Mouse (Mus musculus) limb, embryonic 15.5 days (tissue): Measurements from ENCODE around the gene Itk. TPM values are rescaled to one million over a fixed set of nuclear protein-coding genes. Genes with fewer than 3 reads are reported as not detected.
"Not testable (repeated sequence)": the region's sequence is repeated elsewhere in the genome, so short reads cannot be mapped to it uniquely, and the experiment has no call there.

Source experiments
- ATAC-seq: fragments of 200-750 bp; cut with Nextera tagmentation; 2 replicates; pipeline ENCODE4 v1.8.0; 2017; ENCODE audit warnings: low read depth, moderate TSS enrichment; ENCODE audit not compliant: insufficient number of reproducible peaks, low FRiP score, low TSS enrichment
- H3K27ac ChIP-seq: fragments of 300-500 bp; sonication (generic); 2 replicates; pipeline ENCODE4 v1.5.1; 2015; ENCODE audit warnings: moderate library complexity, mild to moderate bottlenecking, inconsistent platforms
- H3K27me3 ChIP-seq: fragments of 300-500 bp; sonication (generic); 2 replicates; pipeline ENCODE4 v1.6.1; 2015; ENCODE audit warnings: inconsistent platforms
- H3K36me3 ChIP-seq: fragments of 300-500 bp; sonication (generic); 2 replicates; pipeline ENCODE4 v1.6.1; 2015; ENCODE audit warnings: inconsistent platforms
- H3K4me1 ChIP-seq: fragments of 300-500 bp; sonication (generic); 2 replicates; pipeline ENCODE4 v1.6.1; 2015; ENCODE audit warnings: inconsistent platforms
- H3K4me2 ChIP-seq: fragments of 300-500 bp; sonication (generic); 2 replicates; pipeline ENCODE4 v1.6.1; 2015; ENCODE audit warnings: mild to moderate bottlenecking, inconsistent platforms
- H3K4me3 ChIP-seq: fragments of 300-500 bp; sonication (generic); 2 replicates; pipeline ENCODE4 v1.5.1; 2015; ENCODE audit warnings: mild to moderate bottlenecking, inconsistent platforms
- H3K9ac ChIP-seq: fragments of 300-500 bp; sonication (generic); 2 replicates; pipeline ENCODE4 v1.6.1; 2015; ENCODE audit warnings: inconsistent platforms
- H3K9me3 ChIP-seq: fragments of 300-500 bp; sonication (generic); 2 replicates; pipeline ENCODE4 v1.6.1; 2016; ENCODE audit warnings: inconsistent platforms
- WGBS: fragments of 180-500 bp; shearing (Covaris S2); methylation state at CpG from one replicate; pipeline ENCODE4 v1.1.7; 2015; 5-methylcytosine and 5-hydroxymethylcytosine counted together
- polyA plus RNA-seq: library from polyadenylated mRNA; unstranded; fragments of >200 nt; fragmentation: Nextera tagmentation; extraction: Ambion mirVana; gene quantifications from 2 replicates; pipeline ENCODE4 v1.2.1, GENCODE M21; 2015

Itk gene
- 0.38 and 0.42 TPM in 2 replicates for polyA plus RNA-seq

DNA sequence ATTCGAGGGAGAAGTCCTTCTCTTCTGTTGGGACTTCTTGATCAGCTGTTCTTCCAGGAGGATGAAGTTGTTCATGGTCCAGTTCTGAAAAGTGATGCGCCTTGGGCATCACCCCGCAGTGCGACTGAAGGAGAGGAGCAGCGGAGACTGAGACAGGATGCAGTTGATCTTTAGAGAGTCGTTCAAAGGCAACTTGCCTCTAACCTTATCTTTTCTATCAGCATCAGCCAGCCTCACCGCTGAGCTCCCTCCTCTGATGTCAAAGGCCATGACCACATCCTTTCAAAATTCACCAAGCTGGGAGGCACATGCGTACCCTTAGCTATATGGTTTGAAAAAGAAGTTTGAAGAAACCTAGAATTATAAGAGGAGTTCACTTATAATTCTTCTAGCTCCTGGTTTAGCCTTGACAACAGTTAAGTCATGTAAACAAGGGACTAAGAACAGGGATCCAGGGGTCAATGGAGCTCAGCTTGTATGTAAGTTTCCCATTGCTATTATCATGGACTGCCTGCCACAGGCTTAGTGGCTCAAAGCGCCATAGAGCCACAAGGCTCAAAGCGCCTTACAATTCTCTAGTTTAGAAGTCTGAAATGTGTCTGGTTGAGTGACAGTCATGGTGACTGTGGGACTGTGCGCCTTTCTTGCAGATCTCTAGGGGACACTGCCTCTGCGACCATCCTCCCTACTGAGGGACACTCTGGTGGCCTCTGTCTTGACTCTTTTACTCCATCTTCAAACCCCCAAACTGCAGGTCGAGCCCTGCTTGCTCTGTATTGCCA, at the start of gene Itk:
TSS of gene Itk (minus strand) at position 180 of the 782 bp plus-strand sequence.
- Histone ChIP-seq H3K4me3 (no peak within 1 kb of the TSS), H3K9me3 (no peaks in the 10 kb centered on the region), H3K9ac (no peak within 1 kb of the TSS), H3K4me2 (no peak within 1 kb of the TSS), H3K27ac (no peak within 1 kb of the TSS), H3K4me1 (no peaks in the 10 kb centered on the region), H3K27me3 (no peaks in the 10 kb centered on the region), H3K36me3 (no peaks in the 10 kb centered on the region)
- ATAC-seq = no peak
- WGBS = 77% methylated on average over 13 of the region's 13 CpGs

DNA sequence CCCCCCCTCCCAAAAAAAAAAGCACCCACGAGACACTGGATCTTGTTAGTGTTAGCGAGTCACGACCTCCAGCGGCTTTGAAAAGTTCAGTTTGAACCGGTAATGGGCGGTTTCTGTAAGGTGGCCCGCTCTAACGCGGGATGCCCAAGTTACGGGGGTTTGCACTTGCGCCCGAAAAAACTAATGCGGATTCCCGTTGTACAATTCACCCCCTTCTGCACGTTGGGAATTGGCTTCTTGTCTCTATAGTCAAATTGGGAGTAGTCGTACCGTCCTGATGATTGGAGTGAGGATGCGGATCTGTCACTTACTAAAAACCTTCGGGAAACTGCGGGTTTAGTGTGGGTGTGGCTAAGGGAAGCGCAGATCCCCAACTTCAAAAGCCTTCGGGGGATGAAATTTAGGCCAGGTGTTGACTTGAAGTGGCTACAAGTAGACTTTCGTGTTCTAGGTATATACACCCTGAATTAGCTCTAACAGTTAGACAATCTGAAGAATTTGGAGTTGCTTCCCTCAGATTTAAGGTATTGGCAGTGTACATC, 48.2 kb upstream of the Itk start:
- Histone ChIP-seq H3K4me2 (peak overlapping the region; percentile 66), H3K9ac (peak overlapping the region; percentile 67), H3K9me3 (no peaks in the 10 kb centered on the region), H3K27ac (peak overlapping the region; percentile 86; the same call in 1 of the 2 replicates), H3K4me3 (peak overlapping the region; percentile 68), H3K4me1 (peaks cover 3% of the 10 kb centered on the region), H3K27me3 (no peaks in the 10 kb centered on the region), H3K36me3 (peaks cover 16% of the 10 kb centered on the region; the same call in 1 of the 2 replicates)
- ATAC-seq = no peak
- under 1% methylated on average over 23 of the region's 23 CpGs for WGBS

DNA sequence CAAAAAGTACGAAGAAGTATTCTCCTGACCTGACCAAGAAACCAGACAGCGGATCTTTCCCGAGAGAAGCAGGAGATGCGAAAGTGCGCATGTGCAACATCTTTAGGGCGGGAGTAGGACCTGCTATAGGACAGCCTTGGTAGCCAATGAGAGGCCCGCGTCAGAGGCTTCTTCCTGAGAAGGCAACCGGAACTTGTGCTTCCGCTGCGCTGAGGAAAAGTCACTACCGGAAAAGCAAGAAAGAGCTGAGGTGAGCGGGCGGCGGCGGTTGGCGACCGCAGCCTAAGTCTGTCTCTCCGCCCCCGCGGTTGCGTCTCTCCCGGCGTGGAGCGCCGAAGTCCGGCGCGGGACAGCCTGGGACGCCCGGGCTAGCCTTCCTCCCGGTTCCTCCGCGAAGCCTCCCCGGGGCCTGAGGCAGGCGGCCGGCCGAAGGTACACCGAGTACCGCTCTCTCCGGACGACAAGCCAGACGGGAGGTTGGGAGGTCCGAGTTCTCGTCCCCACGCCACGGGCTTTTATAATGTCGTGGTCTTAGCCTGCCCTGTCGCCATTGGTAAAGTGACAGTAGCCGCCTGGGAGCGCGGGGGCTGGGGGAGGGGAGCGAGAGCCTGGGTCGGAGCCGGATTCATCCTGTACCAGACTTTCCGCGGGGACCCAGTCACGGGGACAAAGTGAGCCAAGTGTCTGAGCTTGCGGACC, 47.6 kb upstream of the Itk start, which contains the start of gene Med7:
TSS of gene Med7 (plus strand) at position 166 of the 699 bp plus-strand sequence.
- Histone ChIP-seq H3K27me3 (no peaks in the 10 kb centered on the region), H3K4me1 (peaks cover 3% of the 10 kb centered on the region), H3K36me3 (peaks cover 11% of the 10 kb centered on the region; the same call in 1 of the 2 replicates), H3K4me3 (peak within 1 kb of the TSS; percentile 68), H3K9me3 (no peaks in the 10 kb centered on the region), H3K9ac (peak within 1 kb of the TSS; percentile 67), H3K4me2 (peak within 1 kb of the TSS; percentile 66), H3K27ac (peak within 1 kb of the TSS; percentile 86)
- WGBS = under 1% methylated on average over 59 of the region's 59 CpGs
- peak; percentile 96 for ATAC-seq

DNA sequence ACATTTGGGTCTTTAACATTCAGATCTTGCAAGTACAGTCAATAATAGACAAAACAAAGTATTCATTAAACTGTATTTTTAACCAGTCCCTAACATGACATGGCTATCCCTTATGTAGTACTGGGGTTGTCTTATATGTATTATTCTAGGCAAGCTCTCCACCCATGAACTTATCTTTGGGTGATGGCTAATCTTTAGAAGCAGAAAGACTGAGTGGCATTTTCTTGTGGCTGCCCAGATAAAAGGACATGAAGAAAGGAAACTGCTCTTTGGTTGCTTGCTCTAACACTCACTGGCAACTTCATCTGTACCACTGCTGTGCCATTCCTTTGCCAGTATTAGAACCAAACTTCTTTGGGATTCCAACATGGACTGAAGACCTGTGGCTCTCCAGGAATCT, 46.0 kb upstream of the Itk start:
- Histone ChIP-seq H3K4me3 (no peak overlapping the region), H3K4me2 (no peak overlapping the region), H3K36me3 (peaks cover 1% of the 10 kb centered on the region; the same call in 1 of the 2 replicates), H3K9me3 (no peaks in the 10 kb centered on the region), H3K9ac (no peak overlapping the region), H3K4me1 (peaks cover 3% of the 10 kb centered on the region), H3K27me3 (no peaks in the 10 kb centered on the region), H3K27ac (no peak overlapping the region)
- no peak for ATAC-seq

DNA sequence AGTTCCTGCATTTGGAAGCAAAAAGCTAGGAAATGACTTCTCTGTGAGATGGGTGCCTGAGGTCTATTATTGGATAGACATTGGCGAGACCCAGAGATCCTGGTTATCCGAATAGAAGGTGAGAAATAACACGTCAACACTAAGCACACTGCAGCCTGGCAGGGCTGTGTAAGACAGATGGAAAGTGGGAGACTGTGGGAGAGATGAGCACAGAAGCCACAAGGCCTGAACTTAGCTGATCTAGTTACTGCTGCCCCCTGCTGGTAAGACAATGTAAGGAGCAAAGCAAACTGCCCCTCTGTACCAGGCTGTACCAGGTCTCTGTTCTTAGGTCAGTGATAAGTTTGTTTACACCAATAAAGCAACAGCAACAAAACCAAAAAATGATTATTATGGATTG, 41.8 kb upstream of the Itk start:
- H3K4me3 ChIP-seq = no peak overlapping the region
- 18% methylated on average over 3 of the region's 3 CpGs for WGBS
- H3K9ac ChIP-seq = no peak overlapping the region
- no peaks in the 10 kb centered on the region for H3K4me1 ChIP-seq
- H3K27me3 ChIP-seq = no peaks in the 10 kb centered on the region
- ATAC-seq = no peak; the same call in 1 of the 2 replicates
- no peak overlapping the region for H3K4me2 ChIP-seq
- no peaks in the 10 kb centered on the region for H3K36me3 ChIP-seq
- H3K9me3 ChIP-seq = no peaks in the 10 kb centered on the region
- no peak overlapping the region for H3K27ac ChIP-seq

DNA sequence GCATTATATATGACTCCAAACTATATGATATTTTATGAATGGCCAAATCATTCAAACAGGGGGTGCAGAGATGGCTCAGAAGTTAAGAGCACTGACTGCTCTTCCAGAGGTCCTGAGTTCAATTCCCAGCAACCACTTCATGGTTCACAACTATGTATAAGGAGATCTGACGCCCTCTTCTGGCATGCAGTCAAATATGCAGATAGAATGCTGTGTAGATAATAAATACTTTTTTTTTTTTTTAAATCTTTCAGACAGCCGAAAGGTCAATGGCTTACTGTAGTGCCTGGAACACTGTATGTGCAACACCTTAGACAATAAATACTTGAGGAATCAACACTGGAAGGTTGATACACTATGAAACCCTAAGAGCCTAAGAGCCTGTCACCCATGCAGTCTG, 40.8 kb upstream of the Itk start:
- no peak for ATAC-seq
- no peak overlapping the region for H3K4me2 ChIP-seq
- no peak overlapping the region for H3K9ac ChIP-seq
- H3K27me3 ChIP-seq = no peaks in the 10 kb centered on the region
- H3K4me3 ChIP-seq = no peak overlapping the region
- no peaks in the 10 kb centered on the region for H3K9me3 ChIP-seq
- no peaks in the 10 kb centered on the region for H3K36me3 ChIP-seq
- H3K27ac ChIP-seq = no peak overlapping the region
- 78% methylated on average over 2 of the region's 2 CpGs for WGBS
- H3K4me1 ChIP-seq = no peaks in the 10 kb centered on the region

DNA sequence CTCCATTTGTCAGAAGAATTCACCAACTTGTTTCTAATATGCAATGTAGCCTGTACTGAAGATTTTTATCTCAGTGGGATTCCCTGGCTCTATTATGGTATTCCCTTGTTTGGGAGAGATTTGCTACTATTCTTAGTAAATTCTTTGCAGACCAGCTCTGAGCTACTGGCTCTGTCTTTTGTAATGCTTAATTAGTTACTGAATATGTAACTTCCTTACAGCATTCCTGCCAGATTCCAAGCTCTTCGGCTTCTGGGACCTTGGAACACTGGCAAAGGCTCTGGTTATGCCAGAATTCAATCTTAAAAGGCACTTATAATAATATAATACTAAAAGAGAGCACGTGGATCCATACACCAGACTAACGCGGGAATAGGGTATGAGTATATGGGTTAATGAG, 38.8 kb upstream of the Itk start:
- not testable (repeated sequence) for H3K4me1 ChIP-seq, ATAC-seq, H3K27me3 ChIP-seq, H3K27ac ChIP-seq, H3K4me2 ChIP-seq, H3K9me3 ChIP-seq, H3K36me3 ChIP-seq, H3K4me3 ChIP-seq, H3K9ac ChIP-seq
- WGBS = 27% methylated on average over 4 of the region's 4 CpGs

DNA sequence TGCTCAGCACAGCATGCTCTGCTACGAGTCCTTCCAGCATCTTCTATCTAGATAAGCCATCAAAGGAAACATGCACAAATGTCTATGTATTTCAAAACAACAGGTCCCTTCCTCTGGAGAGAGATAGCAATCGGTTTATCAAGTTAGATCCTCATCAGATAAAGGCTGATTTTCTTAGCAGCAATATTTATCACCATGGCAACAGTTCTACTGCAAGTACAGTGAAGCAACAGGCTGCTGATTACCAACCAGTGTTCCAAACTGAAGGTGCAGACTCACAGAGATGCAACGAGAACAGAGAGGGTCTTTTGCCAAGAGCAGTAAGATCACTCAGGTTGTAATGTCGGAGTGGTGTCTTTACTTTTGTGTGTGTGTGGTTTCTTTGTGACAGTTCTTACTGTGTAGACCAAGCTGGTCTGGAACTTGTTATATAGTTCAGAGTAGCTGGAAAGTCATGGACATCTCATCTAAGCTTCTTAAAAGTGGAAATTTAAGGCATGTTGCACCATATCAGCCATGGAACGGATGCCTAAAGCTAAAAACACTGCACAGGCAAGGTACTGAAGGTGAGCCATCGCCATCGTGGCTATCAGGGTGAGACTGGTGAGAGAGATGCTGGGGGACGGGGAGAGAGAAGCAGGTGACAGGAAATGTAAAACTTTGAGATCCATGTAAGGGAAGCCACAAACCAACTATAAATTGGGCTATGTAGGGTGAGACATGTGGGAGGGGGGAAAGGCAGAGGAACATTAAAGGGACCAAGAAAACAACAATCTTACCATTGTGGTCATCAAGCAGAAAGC, 32.0 kb upstream of the Itk start:
- H3K4me1 ChIP-seq = no peaks in the 10 kb centered on the region
- H3K27ac ChIP-seq = no peak overlapping the region
- no peak overlapping the region for H3K4me2 ChIP-seq
- WGBS = 68% methylated on average over 8 of the region's 8 CpGs
- ATAC-seq = no peak
- H3K36me3 ChIP-seq = no peaks in the 10 kb centered on the region
- H3K9ac ChIP-seq = no peak overlapping the region
- H3K9me3 ChIP-seq = no peaks in the 10 kb centered on the region
- no peaks in the 10 kb centered on the region for H3K27me3 ChIP-seq
- no peak overlapping the region for H3K4me3 ChIP-seq

DNA sequence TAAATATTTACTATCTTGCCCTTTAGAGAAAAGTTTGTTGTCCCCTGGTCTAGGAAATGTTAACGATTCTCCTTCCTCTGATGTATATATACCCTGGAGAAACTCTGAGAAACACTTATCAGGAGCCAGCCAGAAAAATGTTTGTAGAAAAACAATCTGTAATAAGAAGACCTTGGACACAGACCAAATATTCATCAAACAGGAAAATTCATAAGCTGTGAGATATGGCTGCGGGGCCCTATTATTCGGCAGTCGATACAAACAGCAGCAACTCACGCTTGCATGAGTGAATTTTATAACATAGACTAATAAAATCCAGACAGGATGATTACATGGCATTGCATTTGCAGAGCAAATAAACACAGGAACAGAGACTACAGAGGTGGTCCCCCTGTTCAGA, 29.5 kb upstream of the Itk start:
- Histone ChIP-seq H3K4me3 (no peak overlapping the region), H3K36me3 (no peaks in the 10 kb centered on the region), H3K9ac (no peak overlapping the region), H3K27ac (0 out of 2 replicates have a peak overlapping the region, but pooled peaks have one; percentile 8), H3K9me3 (no peaks in the 10 kb centered on the region), H3K4me2 (no peak overlapping the region), H3K27me3 (no peaks in the 10 kb centered on the region), H3K4me1 (no peaks in the 10 kb centered on the region)
- whole genome bisulfite sequencing = 29% methylated on average over 5 of the region's 5 CpGs
- ATAC-seq = no peak

DNA sequence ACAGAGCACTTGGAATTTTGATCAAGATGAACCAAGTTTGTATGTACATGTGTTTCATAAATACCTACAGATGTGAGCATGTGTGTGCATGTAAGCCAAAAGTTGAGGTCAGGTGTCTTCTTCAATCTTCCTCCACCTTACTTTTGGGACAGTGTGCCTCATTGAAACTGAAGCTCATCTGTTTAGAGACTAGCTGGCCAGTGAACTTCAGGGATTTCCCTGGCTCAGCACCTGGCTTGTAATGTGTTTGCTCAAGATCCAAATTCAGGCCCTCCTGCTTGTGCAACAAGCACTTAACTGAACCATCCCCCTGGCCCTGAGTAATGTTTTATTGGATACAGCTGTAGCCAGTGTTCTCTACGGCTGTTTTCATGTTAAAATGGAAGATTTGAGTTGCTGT, 29.1 kb upstream of the Itk start:
- H3K9me3 ChIP-seq = no peaks in the 10 kb centered on the region
- 0 out of 2 replicates have a peak overlapping the region, but pooled peaks have one; percentile 8 for H3K27ac ChIP-seq
- H3K9ac ChIP-seq = no peak overlapping the region
- 23% methylated on average over 1 of the region's 1 CpGs for WGBS
- no peak overlapping the region for H3K4me2 ChIP-seq
- H3K4me1 ChIP-seq = no peaks in the 10 kb centered on the region
- no peaks in the 10 kb centered on the region for H3K36me3 ChIP-seq
- no peak for ATAC-seq
- no peak overlapping the region for H3K4me3 ChIP-seq
- no peaks in the 10 kb centered on the region for H3K27me3 ChIP-seq

DNA sequence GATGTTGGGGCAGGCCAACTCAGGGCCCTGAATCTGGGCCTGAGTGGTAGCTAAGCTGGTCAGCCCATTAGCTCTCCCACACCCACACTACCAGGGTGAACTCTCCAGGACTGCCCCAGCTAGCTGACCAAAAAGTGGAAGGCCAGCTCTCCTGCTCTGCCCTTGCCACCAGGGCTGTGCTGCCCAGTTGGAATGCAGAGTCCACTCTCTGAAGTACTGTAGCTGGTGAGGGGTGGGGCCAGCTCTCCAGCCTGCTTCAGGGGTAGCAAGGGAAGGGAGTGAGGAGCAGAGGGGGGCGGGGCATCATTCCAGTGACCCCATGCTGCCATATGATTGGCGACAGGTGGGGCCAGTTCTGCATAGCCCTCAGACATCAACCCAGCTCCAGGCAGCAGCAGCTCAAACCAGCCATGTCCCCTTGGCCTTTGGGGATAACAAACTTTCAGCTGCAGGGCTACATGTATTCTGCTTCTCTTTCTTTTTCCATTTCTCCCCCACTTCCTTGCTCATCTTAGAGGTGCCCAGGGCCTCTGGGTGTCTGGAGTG, 20.8 kb upstream of the Itk start:
- Histone ChIP-seq H3K36me3 (no peaks in the 10 kb centered on the region), H3K27ac (no peak overlapping the region), H3K27me3 (no peaks in the 10 kb centered on the region), H3K4me2 (no peak overlapping the region), H3K9me3 (no peaks in the 10 kb centered on the region), H3K4me3 (no peak overlapping the region), H3K9ac (no peak overlapping the region), H3K4me1 (no peaks in the 10 kb centered on the region)
- 52% methylated on average over 2 of the region's 2 CpGs for WGBS
- no peak for ATAC-seq
